Mouse (Mus musculus) thymus, adult 2 months (tissue): ENCODE data around the gene Ppm1n. TPM values are rescaled to one million over a fixed set of nuclear protein-coding genes. Genes with fewer than 3 reads are reported as not detected.

ENCODE experiments used
- DNase-seq: peaks from one replicate; pipeline ENCODE4 v3.0.0; 2021
- H3K27ac ChIP-seq: fragments of 200-500 bp; 2 replicates; pipeline ENCODE4 v1.5.1; 2012; ENCODE audit warnings: low read length, control low read depth; ENCODE audit not compliant: control insufficient read depth, insufficient read depth
- H3K27me3 ChIP-seq: fragments of 200-500 bp; 2 replicates; pipeline ENCODE4 v1.6.1; 2012; ENCODE audit warnings: mild to moderate bottlenecking, low read length, moderate library complexity, mixed read lengths; ENCODE audit not compliant: control insufficient read depth, insufficient read depth
- H3K36me3 ChIP-seq: fragments of 200-500 bp; 2 replicates; pipeline ENCODE4 v1.6.1; 2012; ENCODE audit warnings: mild to moderate bottlenecking, low read length, moderate library complexity; ENCODE audit not compliant: control insufficient read depth, insufficient read depth
- H3K4me1 ChIP-seq: fragments of 200-500 bp; replicated peaks from 2 replicates; pipeline ENCODE4 v1.6.1; 2012; ENCODE audit warnings: low read length; ENCODE audit not compliant: control insufficient read depth, insufficient read depth
- H3K4me3 ChIP-seq: fragments of 200-500 bp; 2 replicates; pipeline ENCODE4 v1.5.1; 2012; ENCODE audit warnings: mild to moderate bottlenecking, low read length, control low read depth, moderate library complexity; ENCODE audit not compliant: control insufficient read depth, insufficient read depth
- CTCF ChIP-seq: fragments of 200-500 bp; IDR thresholded peaks from 2 replicates; pipeline ENCODE4 v1.5.1; 2012; ENCODE audit warnings: mild to moderate bottlenecking, control low read depth, low read length, moderate library complexity, borderline replicate concordance; ENCODE audit not compliant: control insufficient read depth, poor library complexity, insufficient read depth; ENCODE audit errors: extremely low read depth
- POLR2A ChIP-seq: fragments of 200-500 bp; IDR thresholded peaks from 2 replicates; pipeline ENCODE4 v1.6.1; 2012; ENCODE audit warnings: mild to moderate bottlenecking, low read length, control low read depth, moderate library complexity; ENCODE audit not compliant: control insufficient read depth, poor library complexity, insufficient read depth; ENCODE audit errors: extremely low read depth
- WGBS: fragments of 180-500 bp; shearing (Covaris S2); methylation state at CpG from one replicate; pipeline ENCODE4 v1.1.7; 2018; 5-methylcytosine and 5-hydroxymethylcytosine counted together
- polyA plus RNA-seq: library from polyadenylated mRNA; depleted of rRNA; stranded (reverse); fragments of >200 nt; gene quantifications from 2 replicates; pipeline ENCODE4 v1.2.3, GENCODE M21; 2012

Ppm1n gene
- polyA plus RNA-seq, 1 experiment, result 0.63 TPM

GRCm38 (mm10) chr7:19253437-19253836 is 26.4 kb downstream of the Ppm1n start:
- no peaks in the 10 kb centered on the region for H3K27me3 ChIP-seq
- TF ChIP-seq POLR2A (no peak), CTCF (no peak)
- H3K27ac ChIP-seq, result no peak overlapping the region
- 90% methylated on average over 5 of the region's 5 CpGs for WGBS
- peaks cover 16% of the 10 kb centered on the region for H3K4me1 ChIP-seq
- no peak overlapping the region for H3K4me3 ChIP-seq
- no peak for DNase-seq
- peaks cover 13% of the 10 kb centered on the region for H3K36me3 ChIP-seq

GRCm38 (mm10) chr7:19252078-19252477 is 27.8 kb downstream of the Ppm1n start:
- no peak overlapping the region for H3K27ac ChIP-seq
- peaks cover 4% of the 10 kb centered on the region; the same call in 1 of the 2 replicates for H3K36me3 ChIP-seq
- no peaks in the 10 kb centered on the region for H3K27me3 ChIP-seq
- no peak for DNase-seq
- TF ChIP-seq CTCF (no peak), POLR2A (no peak)
- WGBS, result 82% methylated on average over 4 of the region's 4 CpGs
- no peak overlapping the region for H3K4me3 ChIP-seq
- peaks cover 12% of the 10 kb centered on the region for H3K4me1 ChIP-seq

GRCm38 (mm10) chr7:19247511-19247910 is 32.4 kb downstream of the Ppm1n start:
- no peak overlapping the region for H3K4me3 ChIP-seq
- H3K4me1 ChIP-seq, result no peaks in the 10 kb centered on the region
- WGBS, result 59% methylated on average over 2 of the region's 2 CpGs
- DNase-seq, result no peak
- H3K27ac ChIP-seq, result no peak overlapping the region
- peaks cover 6% of the 10 kb centered on the region; the same call in 1 of the 2 replicates for H3K36me3 ChIP-seq
- H3K27me3 ChIP-seq, result no peaks in the 10 kb centered on the region
- TF ChIP-seq CTCF, result no peak
- no peak for TF ChIP-seq POLR2A

GRCm38 (mm10) chr7:19246855-19247254 is 33.0 kb downstream of the Ppm1n start:
- 100% methylated on average over 1 of the region's 1 CpGs for WGBS
- DNase-seq, result no peak
- H3K36me3 ChIP-seq, result peaks cover 6% of the 10 kb centered on the region; the same call in 1 of the 2 replicates
- TF ChIP-seq POLR2A (no peak), CTCF (no peak)
- H3K27ac ChIP-seq, result no peak overlapping the region
- no peaks in the 10 kb centered on the region for H3K4me1 ChIP-seq
- no peaks in the 10 kb centered on the region for H3K27me3 ChIP-seq
- H3K4me3 ChIP-seq, result no peak overlapping the region

GRCm38 (mm10) chr7:19245083-19245482 is 34.8 kb downstream of the Ppm1n start:
- DNase-seq, result no peak
- Histone ChIP-seq H3K27me3 (no peaks in the 10 kb centered on the region), H3K36me3 (peaks cover 6% of the 10 kb centered on the region; the same call in 1 of the 2 replicates), H3K4me3 (no peak overlapping the region), H3K27ac (no peak overlapping the region), H3K4me1 (no peaks in the 10 kb centered on the region)
- TF ChIP-seq CTCF (no peak), POLR2A (no peak)
- WGBS, result 81% methylated on average over 3 of the region's 3 CpGs

GRCm38 (mm10) chr7:19243858-19244257 is 36.0 kb downstream of the Ppm1n start:
- H3K4me1 ChIP-seq, result no peaks in the 10 kb centered on the region
- TF ChIP-seq CTCF (no peak), POLR2A (no peak)
- no peak for DNase-seq
- WGBS, result 96% methylated on average over 5 of the region's 5 CpGs
- H3K27me3 ChIP-seq, result no peaks in the 10 kb centered on the region
- H3K36me3 ChIP-seq, result peaks cover 6% of the 10 kb centered on the region; the same call in 1 of the 2 replicates
- no peak overlapping the region for H3K4me3 ChIP-seq
- no peak overlapping the region for H3K27ac ChIP-seq

- Histone ChIP-seq H3K4me3 (no peak overlapping the region), H3K36me3 (peaks cover 6% of the 10 kb centered on the region; the same call in 1 of the 2 replicates), H3K4me1 (no peaks in the 10 kb centered on the region), H3K27ac (no peak overlapping the region), H3K27me3 (no peaks in the 10 kb centered on the region)
- 98% methylated on average over 1 of the region's 1 CpGs for WGBS
- TF ChIP-seq CTCF (no peak), POLR2A (no peak)
- DNase-seq, result no peak
Observed at GRCm38 (mm10) chr7:19242005-19242404, 37.9 kb downstream of the Ppm1n start.
